Comparison of ENCODE assay signal across 8 mouse cellular contexts in the genomic region with DNA sequence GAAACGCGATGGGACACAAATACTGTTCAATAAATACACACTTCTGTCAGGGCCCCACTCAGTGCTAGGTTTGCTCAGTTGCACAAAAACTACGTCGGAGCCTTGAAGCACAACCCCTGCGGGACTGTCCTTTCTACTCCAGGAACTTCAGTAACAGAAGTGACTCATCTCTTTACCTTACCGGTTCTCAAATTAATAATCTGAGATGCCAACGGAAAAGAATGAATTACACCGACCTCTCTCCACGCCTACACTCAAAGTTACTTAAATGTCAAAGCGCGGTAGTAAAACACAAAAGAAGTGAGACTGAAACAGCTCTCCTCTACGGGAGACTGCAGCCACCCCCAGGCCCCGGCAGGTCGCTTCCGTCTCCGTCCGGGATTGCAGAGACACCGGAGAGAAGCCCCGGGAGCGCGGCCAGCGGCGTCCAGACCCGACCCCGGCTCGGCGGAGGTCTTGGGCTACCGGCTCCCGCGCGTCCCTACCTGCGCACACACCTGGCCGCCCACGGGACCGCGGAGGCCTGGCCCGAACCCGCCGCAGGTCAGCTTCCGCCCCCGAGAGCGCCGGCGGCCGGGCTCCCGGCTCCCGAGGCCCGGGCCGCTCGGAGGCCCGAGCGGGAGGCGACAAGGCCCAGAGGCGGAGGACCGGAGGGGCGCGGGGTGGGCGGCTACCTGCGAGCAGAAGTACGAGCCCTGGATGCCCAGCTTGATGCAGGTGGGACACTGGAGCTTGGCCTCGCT. TPM values are rescaled to one million over a fixed set of nuclear protein-coding genes. Genes with fewer than 3 reads are reported as not detected.
DNase-seq lines count a peak whose midpoint lies in the region; ATAC-seq and TF ChIP-seq lines count a peak whose summit lies in the region.

No protein-coding gene starts in this region.

- no peaks in the 10 kb centered on the region for H3K4me1 ChIP-seq in lung, embryonic 14.5 days (ENCODE audit: insufficient read depth)
- peaks cover 15% of the 10 kb centered on the region for H3K4me1 ChIP-seq in hindbrain, embryonic 13.5 days (replicated peaks)

- H3K9ac ChIP-seq in lung, embryonic 14.5 days: peak overlapping the region; percentile 82
- peak overlapping the region; percentile 89 for H3K9ac ChIP-seq in hindbrain, embryonic 13.5 days

- TF ChIP-seq CTCF in lung, embryonic 14.5 days (IDR thresholded peaks at IDR 0.05; ENCODE audit: low read depth): no peak

- H3K4me3 ChIP-seq in lung, embryonic 14.5 days (ENCODE audit: low read depth, low read length): peak overlapping the region; percentile 87
- peak overlapping the region; percentile 86 for H3K4me3 ChIP-seq in hindbrain, embryonic 13.5 days

- H3K4me2 ChIP-seq in lung, embryonic 14.5 days: peak overlapping the region; percentile 84
- peak overlapping the region; percentile 73 for H3K4me2 ChIP-seq in hindbrain, embryonic 13.5 days

- peak overlapping the region; percentile 54; the same call in 1 of the 2 replicates for H3K27ac ChIP-seq in lung, embryonic 14.5 days (ENCODE audit: low read depth)
- peak overlapping the region; percentile 87 for H3K27ac ChIP-seq in hindbrain, embryonic 13.5 days

- WGBS in lung, embryonic 14.5 days: under 1% methylated on average over 61 of the region's 61 CpGs
- WGBS in hindbrain, embryonic 13.5 days: under 1% methylated on average over 61 of the region's 61 CpGs

- ATAC-seq in lung, embryonic 14.5 days (ENCODE audit: insufficient read depth): peak; percentile 55
- ATAC-seq in hindbrain, embryonic 13.5 days (ENCODE audit: low FRiP score): peak; percentile 89

- H3K27me3 ChIP-seq in lung, embryonic 14.5 days (ENCODE audit: insufficient read depth, low read length): no peaks in the 10 kb centered on the region
- H3K27me3 ChIP-seq in hindbrain, embryonic 13.5 days: no peaks in the 10 kb centered on the region

- peaks cover 20% of the 10 kb centered on the region for H3K36me3 ChIP-seq in lung, embryonic 14.5 days (ENCODE audit: insufficient read depth)
- H3K36me3 ChIP-seq in hindbrain, embryonic 13.5 days: peaks cover 16% of the 10 kb centered on the region

- DNase-seq in adrenal gland, postnatal 14 days: peak; percentile 62
- no peak for DNase-seq in adrenal gland, adult (ENCODE audit: inconsistent age in 2 of 2, low spot score in 1 of 2)
- DNase-seq in lung, embryonic 14.5 days: peak; percentile 37
- DNase-seq in lung, postnatal 25 days (ENCODE audit: low spot score): no peak
- DNase-seq in c-Kit-positive CD71-positive TER-119-positive erythroid progenitor cells, embryonic 14.5 days (ENCODE audit: low spot score): peak; percentile 45
- peak; percentile 10 for DNase-seq in lung, postnatal 36 days
- DNase-seq in thymus, postnatal 4 days: no peak

- H3K9me3 ChIP-seq in lung, embryonic 14.5 days (ENCODE audit: low read depth, low read length): no peaks in the 10 kb centered on the region; the same call in 1 of the 2 replicates
- H3K9me3 ChIP-seq in hindbrain, embryonic 13.5 days: no peaks in the 10 kb centered on the region; the same call in 1 of the 2 replicates

RNA-seq across cellular contexts. Expression of a gene that starts 0.6 kb away (rescaled TPM):
- total RNA-seq in adrenal gland, postnatal 14 days (2021): 50.5 and 54.4 TPM in 2 replicates
- polyA plus RNA-seq in lung, embryonic 14.5 days (2014; fragmentation: Nextera tagmentation; extraction: Ambion mirVana): 58.0 and 60.9 TPM in 2 replicates
- polyA plus RNA-seq in hindbrain, embryonic 13.5 days (2015; fragmentation: Nextera tagmentation; extraction: Ambion mirVana): 47.7 and 49.9 TPM in 2 replicates

RNA-seq across cellular contexts. Expression of a gene that starts 37.2 kb away (rescaled TPM):
- 171 and 181 TPM in 2 replicates for total RNA-seq in adrenal gland, postnatal 14 days (2021)
- 405 and 425 TPM in 2 replicates for polyA plus RNA-seq in lung, embryonic 14.5 days (2014; fragmentation: Nextera tagmentation; extraction: Ambion mirVana)
- 317 and 323 TPM in 2 replicates for polyA plus RNA-seq in hindbrain, embryonic 13.5 days (2015; fragmentation: Nextera tagmentation; extraction: Ambion mirVana)

RNA-seq across cellular contexts. Expression of a gene that starts 45.9 kb away (rescaled TPM):
- total RNA-seq in adrenal gland, postnatal 14 days (2021): 180 and 201 TPM in 2 replicates
- polyA plus RNA-seq in lung, embryonic 14.5 days (2014; fragmentation: Nextera tagmentation; extraction: Ambion mirVana): 274 and 275 TPM in 2 replicates
- polyA plus RNA-seq in hindbrain, embryonic 13.5 days (2015; fragmentation: Nextera tagmentation; extraction: Ambion mirVana): 230 TPM in 2 replicates

Comparison
In these comparisons a context has a peak if more than half of its experiments do, and no peak if none do; other contexts are left out.
1. DNase-seq: peak in adrenal gland, postnatal 14 days (single experiment), lung, embryonic 14.5 days (single experiment), c-Kit-positive CD71-positive TER-119-positive erythroid progenitor cells, embryonic 14.5 days (single experiment) and lung, postnatal 36 days (single experiment); none in adrenal gland, adult (0 of 2), lung, postnatal 25 days (single experiment) and thymus, postnatal 4 days (single experiment).